Mouse (Mus musculus) neural tube, embryonic 15.5 days (tissue): ENCODE measurements around the gene Ilf3. TPM values are rescaled to one million over a fixed set of nuclear protein-coding genes. Genes with fewer than 3 reads are reported as not detected.

Source experiments
- ATAC-seq: fragments of 200-750 bp; cut with Nextera tagmentation; 2 replicates; pipeline ENCODE4 v1.8.0; 2017; ENCODE audit warnings: mild to moderate bottlenecking, moderate TSS enrichment, moderate library complexity; ENCODE audit not compliant: low FRiP score
- H3K27ac ChIP-seq: fragments of 300-500 bp; sonication (generic); replicated peaks from 2 replicates; pipeline ENCODE4 v1.5.1; 2015; ENCODE audit warnings: mild to moderate bottlenecking, inconsistent platforms
- H3K27me3 ChIP-seq: fragments of 300-500 bp; sonication (generic); replicated peaks from 2 replicates; pipeline ENCODE4 v1.6.1; 2015; ENCODE audit warnings: inconsistent platforms
- H3K36me3 ChIP-seq: fragments of 300-500 bp; sonication (generic); 2 replicates; pipeline ENCODE4 v1.6.1; 2015; ENCODE audit warnings: inconsistent platforms
- H3K4me1 ChIP-seq: fragments of 300-500 bp; sonication (generic); 2 replicates; pipeline ENCODE4 v1.6.1; 2015; ENCODE audit warnings: inconsistent platforms
- H3K4me2 ChIP-seq: fragments of 300-500 bp; sonication (generic); 2 replicates; pipeline ENCODE4 v1.6.1; 2015; ENCODE audit warnings: inconsistent platforms, mild to moderate bottlenecking, moderate library complexity
- H3K4me3 ChIP-seq: fragments of 300-500 bp; sonication (generic); replicated peaks from 2 replicates; pipeline ENCODE4 v1.5.1; 2015; ENCODE audit warnings: mild to moderate bottlenecking, inconsistent platforms
- H3K9ac ChIP-seq: fragments of 300-500 bp; sonication (generic); replicated peaks from 2 replicates; pipeline ENCODE4 v1.6.1; 2015; ENCODE audit warnings: mild to moderate bottlenecking, inconsistent platforms
- H3K9me3 ChIP-seq: fragments of 300-500 bp; sonication (generic); replicated peaks from 2 replicates; pipeline ENCODE4 v1.6.1; 2016; ENCODE audit warnings: inconsistent platforms
- WGBS: fragments of 180-500 bp; shearing (Covaris S2); methylation state at CpG from one replicate; pipeline ENCODE4 v1.1.7; 2015; ENCODE audit warnings: mixed read lengths; 5-methylcytosine and 5-hydroxymethylcytosine counted together
- polyA plus RNA-seq: library from polyadenylated mRNA; unstranded; fragments of >200 nt; fragmentation: Nextera tagmentation; extraction: Ambion mirVana; gene quantifications from 2 replicates; pipeline ENCODE4 v1.2.1, GENCODE M21; 2015

Gene Ilf3
- polyA plus RNA-seq, 1 experiment from 2014 or later, result 189 TPM

DNA sequence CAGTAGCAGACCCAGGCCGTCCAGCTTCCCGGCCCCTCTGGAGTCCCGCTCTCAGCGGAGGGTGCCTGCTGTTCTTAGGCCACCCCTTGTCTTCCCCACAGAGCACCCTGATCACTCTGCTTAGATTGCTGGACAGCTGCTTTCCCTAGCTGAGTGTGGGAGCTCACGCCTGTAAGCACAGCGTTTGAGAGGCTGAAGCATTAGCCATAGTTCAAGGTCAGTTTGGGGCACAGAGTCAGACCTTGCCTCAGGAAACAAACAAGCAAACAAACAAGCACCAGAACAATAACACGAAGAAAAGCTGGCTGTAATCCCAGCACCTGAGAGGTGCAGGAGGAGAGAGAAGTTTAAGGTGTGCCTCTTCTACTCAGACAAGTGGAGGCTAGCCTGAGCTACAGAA is 64.4 kb downstream of the Ilf3 start:
- 85% methylated on average over 7 of the region's 7 CpGs for WGBS
- no peaks in the 10 kb centered on the region for H3K27me3 ChIP-seq
- no peaks in the 10 kb centered on the region for H3K9me3 ChIP-seq
- H3K4me2 ChIP-seq, result no peak overlapping the region
- peaks cover 53% of the 10 kb centered on the region for H3K4me1 ChIP-seq
- no peak overlapping the region for H3K9ac ChIP-seq
- H3K36me3 ChIP-seq, result no peaks in the 10 kb centered on the region
- no peak overlapping the region for H3K4me3 ChIP-seq
- H3K27ac ChIP-seq, result no peak overlapping the region
- ATAC-seq, result no peak

DNA sequence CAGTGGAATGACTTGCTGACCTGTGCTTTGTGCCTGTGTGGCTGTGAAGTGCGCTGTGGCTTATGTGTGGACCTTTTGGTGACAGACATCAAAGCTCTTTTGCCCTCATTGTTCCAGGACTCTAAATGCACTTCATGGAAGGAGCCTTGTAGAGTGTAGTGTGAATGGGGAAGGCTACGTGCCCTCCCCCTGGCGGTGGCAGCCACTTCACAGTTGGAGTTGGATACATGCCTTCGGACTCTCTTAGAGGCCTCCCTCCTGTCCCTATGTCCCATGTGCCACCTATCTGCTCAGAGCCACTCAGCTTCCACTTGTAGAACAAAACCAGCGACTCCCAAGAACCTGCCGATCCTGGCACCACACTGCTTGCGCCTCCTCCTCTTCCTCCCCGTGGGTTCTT is 66.1 kb downstream of the Ilf3 start:
- no peak overlapping the region for H3K4me3 ChIP-seq
- no peak overlapping the region for H3K27ac ChIP-seq
- no peaks in the 10 kb centered on the region for H3K27me3 ChIP-seq
- H3K9me3 ChIP-seq, result no peaks in the 10 kb centered on the region
- no peaks in the 10 kb centered on the region for H3K36me3 ChIP-seq
- H3K4me1 ChIP-seq, result peaks cover 45% of the 10 kb centered on the region
- WGBS, result 82% methylated on average over 8 of the region's 8 CpGs
- H3K9ac ChIP-seq, result no peak overlapping the region
- ATAC-seq, result no peak
- H3K4me2 ChIP-seq, result no peak overlapping the region

DNA sequence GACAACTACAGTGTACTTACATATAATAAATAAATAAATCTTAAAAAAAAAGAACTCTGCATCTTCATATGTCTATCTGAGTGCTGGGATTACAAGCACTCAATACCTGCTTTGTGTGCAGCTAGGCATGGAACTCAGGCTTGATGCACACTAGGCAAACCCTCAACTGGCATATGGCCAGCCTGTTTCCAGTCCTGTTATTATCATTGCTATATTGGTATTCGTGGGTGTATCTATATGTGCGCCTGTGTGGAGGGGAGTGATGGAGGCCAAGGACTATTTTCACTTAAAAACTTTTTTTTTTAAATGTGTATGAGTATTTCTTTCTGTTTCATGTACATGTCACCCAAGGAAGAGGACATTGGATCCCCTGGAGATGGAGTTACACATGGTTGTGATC is 66.7 kb downstream of the Ilf3 start:
- Histone ChIP-seq H3K27ac (no peak overlapping the region), H3K9me3 (no peaks in the 10 kb centered on the region), H3K36me3 (no peaks in the 10 kb centered on the region), H3K9ac (no peak overlapping the region), H3K4me2 (no peak overlapping the region), H3K27me3 (no peaks in the 10 kb centered on the region), H3K4me1 (peaks cover 38% of the 10 kb centered on the region), H3K4me3 (no peak overlapping the region)
- ATAC-seq, result no peak
- WGBS, result 89% methylated on average over 2 of the region's 2 CpGs

DNA sequence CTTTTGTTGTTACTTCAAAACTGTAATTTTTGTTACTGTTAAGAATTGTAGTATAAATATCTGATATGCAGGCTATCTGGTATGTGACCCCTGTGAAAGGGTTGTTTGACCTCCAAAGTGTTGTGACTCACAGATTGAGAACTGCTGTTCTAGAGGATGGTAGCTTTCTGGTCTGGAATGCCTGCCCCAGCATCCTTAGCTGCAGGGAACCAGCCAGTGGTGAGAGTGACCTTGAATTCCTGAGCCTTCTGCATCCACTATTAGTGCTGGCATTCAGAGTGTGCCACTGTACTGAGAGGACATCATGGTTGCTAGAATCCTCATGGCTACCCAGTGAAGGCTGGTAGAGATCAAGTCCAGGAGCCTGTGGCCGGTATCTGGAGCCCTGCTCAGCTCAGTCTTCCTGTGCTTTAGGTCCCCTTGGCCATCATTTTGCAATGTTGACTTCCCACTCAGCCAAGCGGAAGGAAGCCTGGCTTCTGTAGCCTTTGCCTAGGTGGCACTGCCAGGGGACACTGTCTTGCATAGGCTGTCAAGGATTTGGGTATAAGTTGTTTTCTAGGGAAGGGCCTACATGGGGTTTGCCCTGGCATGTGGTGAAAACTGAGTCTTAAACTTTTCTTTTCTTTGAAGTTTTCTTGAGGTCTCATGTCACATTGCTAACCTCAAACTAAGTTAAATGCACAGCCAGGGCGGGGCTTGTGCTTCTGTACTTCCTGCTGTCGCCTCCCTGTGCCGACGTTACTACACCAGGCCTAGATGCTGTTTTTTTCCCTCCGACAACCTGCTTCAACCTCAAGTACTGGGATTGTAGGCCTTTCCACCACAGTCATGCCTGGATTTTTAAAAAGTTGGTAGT is 68.3 kb downstream of the Ilf3 start:
- 92% methylated on average over 7 of the region's 7 CpGs for WGBS
- ATAC-seq, result no peak
- no peak overlapping the region for H3K27ac ChIP-seq

DNA sequence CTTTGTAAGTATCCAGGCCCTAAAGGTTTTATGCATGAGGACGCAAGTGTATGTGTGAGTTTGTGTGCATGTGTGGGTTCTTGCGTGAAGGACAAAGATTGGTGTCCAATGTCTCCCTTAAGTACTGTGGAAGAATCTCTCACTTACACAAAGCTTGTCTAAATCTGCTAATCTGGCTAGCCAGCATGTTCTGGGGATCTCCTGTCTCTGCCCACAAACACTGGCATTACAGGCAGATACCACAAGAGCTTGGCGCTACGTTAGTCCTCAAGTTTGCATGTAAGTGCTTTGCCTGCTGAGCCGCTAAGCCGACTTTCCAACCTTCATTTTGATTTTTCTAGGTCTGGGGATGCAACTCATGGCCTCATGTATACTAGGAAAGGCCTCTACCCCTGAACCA is 69.9 kb downstream of the Ilf3 start:
- WGBS, result 94% methylated on average over 6 of the region's 6 CpGs
- Histone ChIP-seq H3K9me3 (no peaks in the 10 kb centered on the region), H3K4me2 (no peak overlapping the region), H3K27ac (no peak overlapping the region), H3K4me3 (no peak overlapping the region), H3K36me3 (no peaks in the 10 kb centered on the region), H3K27me3 (no peaks in the 10 kb centered on the region), H3K9ac (no peak overlapping the region), H3K4me1 (peaks cover 20% of the 10 kb centered on the region)
- ATAC-seq, result no peak

More for the DNA sequence above, 68.3 kb downstream of the Ilf3 start:
- no peak overlapping the region for H3K4me2 ChIP-seq
- no peak overlapping the region for H3K9ac ChIP-seq
- H3K27me3 ChIP-seq, result no peaks in the 10 kb centered on the region
- no peaks in the 10 kb centered on the region for H3K9me3 ChIP-seq
- no peaks in the 10 kb centered on the region for H3K36me3 ChIP-seq
- H3K4me3 ChIP-seq, result no peak overlapping the region
- H3K4me1 ChIP-seq, result peaks cover 22% of the 10 kb centered on the region

DNA sequence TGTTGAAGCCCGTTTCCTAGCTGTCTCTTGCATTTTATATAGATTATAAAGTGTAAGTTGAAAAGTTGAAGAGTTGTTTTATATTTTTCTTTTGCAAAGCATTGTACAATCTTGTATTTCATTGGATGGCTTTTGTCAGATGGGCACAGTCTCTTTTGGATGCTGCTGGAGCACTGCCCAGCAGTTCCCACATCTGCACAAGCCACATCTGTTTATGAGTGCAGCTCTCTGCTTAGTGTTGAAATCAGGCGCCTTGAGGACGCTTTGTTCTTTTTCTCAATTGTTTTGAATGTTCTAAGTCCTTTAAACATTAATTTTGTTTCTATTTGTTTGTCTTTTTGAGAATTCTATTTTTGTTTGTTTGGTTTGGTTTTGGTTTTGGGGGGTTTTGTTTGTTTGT is 70.5 kb downstream of the Ilf3 start:
- Histone ChIP-seq H3K4me2 (no peak overlapping the region), H3K9me3 (no peaks in the 10 kb centered on the region), H3K4me3 (no peak overlapping the region), H3K36me3 (no peaks in the 10 kb centered on the region), H3K9ac (no peak overlapping the region), H3K4me1 (peaks cover 20% of the 10 kb centered on the region), H3K27ac (no peak overlapping the region), H3K27me3 (no peaks in the 10 kb centered on the region)
- WGBS, result 59% methylated on average over 3 of the region's 3 CpGs
- ATAC-seq, result no peak

DNA sequence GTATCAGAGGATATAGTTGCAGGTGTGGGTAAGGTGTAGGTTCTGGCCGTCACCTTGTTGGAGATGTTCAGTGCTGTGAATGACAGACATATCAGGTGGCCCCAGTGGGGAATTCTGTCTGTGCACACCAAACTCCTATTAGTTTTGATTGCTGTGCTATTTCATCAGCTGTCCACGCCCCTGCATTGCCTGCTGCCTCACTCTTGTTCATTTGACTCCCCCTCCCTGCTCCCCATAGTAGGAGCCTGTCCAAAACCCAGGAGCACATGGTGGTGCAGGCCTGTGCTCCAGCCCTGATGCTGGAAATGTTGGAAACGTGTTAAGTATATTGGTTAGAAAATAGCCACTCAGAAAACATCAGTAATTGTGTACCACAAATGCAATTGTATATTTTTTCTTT is 71.8 kb downstream of the Ilf3 start:
- ATAC-seq, result no peak
- H3K4me1 ChIP-seq, result peaks cover 12% of the 10 kb centered on the region
- WGBS, result 81% methylated on average over 3 of the region's 3 CpGs
- H3K27ac ChIP-seq, result no peak overlapping the region
- H3K4me3 ChIP-seq, result no peak overlapping the region
- H3K36me3 ChIP-seq, result no peaks in the 10 kb centered on the region
- no peaks in the 10 kb centered on the region for H3K27me3 ChIP-seq
- H3K9ac ChIP-seq, result no peak overlapping the region
- no peak overlapping the region for H3K4me2 ChIP-seq
- H3K9me3 ChIP-seq, result no peaks in the 10 kb centered on the region

DNA sequence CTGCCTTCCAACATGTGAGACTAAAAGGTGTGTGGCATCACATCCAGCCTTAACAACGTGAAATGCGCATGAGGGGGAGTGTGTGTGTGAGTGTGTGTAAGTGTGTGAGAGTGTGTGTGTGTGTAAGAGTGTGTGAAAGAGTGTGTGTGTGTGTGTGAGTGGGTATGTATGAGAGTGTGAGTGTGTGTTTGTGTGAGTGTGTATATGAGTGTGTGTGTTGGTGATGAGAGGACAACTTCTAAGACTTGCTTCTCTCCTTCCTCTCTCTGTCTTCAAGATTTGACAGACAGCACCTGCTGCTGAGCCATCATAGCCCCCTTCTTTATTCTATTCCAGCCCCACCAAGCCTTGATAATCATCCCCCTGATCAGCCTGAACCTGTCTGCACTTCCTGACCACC is 72.2 kb downstream of the Ilf3 start:
- H3K9ac ChIP-seq, result no peak overlapping the region
- H3K27me3 ChIP-seq, result no peaks in the 10 kb centered on the region
- peaks cover 12% of the 10 kb centered on the region for H3K4me1 ChIP-seq
- H3K36me3 ChIP-seq, result 0 out of 2 replicates have a peak, but pooled peaks cover 3% of the 10 kb centered on the region
- 95% methylated on average over 2 of the region's 2 CpGs for WGBS
- no peak overlapping the region for H3K4me3 ChIP-seq
- ATAC-seq, result no peak
- H3K4me2 ChIP-seq, result no peak overlapping the region
- H3K9me3 ChIP-seq, result no peaks in the 10 kb centered on the region
- H3K27ac ChIP-seq, result no peak overlapping the region

DNA sequence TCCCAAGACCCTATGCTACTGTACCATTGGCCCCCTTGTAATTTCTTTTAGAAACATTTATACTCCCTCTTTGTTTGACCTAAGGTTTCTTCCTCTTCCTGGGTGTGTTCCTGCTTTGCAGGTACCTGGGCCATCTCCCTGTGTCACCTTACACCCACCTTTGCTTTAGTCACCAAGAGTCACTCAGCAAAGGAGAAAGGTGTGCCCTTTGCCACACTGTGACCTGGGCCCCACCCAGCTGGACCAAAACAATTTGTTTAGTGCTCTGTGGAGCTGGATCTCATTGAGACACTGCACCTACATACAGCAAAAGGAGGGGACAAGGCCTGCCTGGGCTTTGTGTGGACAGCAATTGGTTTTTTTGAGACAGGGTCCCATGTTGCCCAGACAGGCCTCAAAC is 72.7 kb downstream of the Ilf3 start:
- Histone ChIP-seq H3K9me3 (no peaks in the 10 kb centered on the region), H3K4me1 (peaks cover 12% of the 10 kb centered on the region), H3K36me3 (0 out of 2 replicates have a peak, but pooled peaks cover 3% of the 10 kb centered on the region), H3K4me3 (no peak overlapping the region), H3K9ac (no peak overlapping the region), H3K27ac (no peak overlapping the region), H3K4me2 (no peak overlapping the region), H3K27me3 (no peaks in the 10 kb centered on the region)
- ATAC-seq, result no peak

DNA sequence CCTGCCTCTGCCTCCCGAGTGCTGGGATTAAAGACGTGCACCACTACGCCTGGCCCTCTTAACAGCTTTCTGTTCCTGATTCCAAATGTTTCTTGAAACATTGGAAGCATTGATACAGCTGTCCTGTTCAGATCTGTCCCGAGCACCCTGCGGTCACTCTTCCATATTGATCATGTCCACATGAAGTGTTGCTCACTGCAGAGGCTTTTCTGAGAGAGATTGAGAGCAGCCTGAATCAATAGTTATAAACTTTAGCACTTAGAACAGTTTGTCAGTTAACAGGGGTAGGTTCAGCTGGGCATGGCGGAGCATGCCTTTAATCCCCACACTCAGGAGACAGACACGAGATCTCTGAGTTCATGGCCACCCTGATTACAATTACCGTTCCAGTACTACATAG is 76.2 kb downstream of the Ilf3 start:
- no peak overlapping the region for H3K4me3 ChIP-seq
- 94% methylated on average over 8 of the region's 8 CpGs for WGBS
- H3K4me1 ChIP-seq, result no peaks in the 10 kb centered on the region
- ATAC-seq, result no peak
- no peak overlapping the region for H3K27ac ChIP-seq
- H3K4me2 ChIP-seq, result no peak overlapping the region
- 0 out of 2 replicates have a peak, but pooled peaks cover 3% of the 10 kb centered on the region for H3K36me3 ChIP-seq
- no peak overlapping the region for H3K9ac ChIP-seq
- no peaks in the 10 kb centered on the region for H3K27me3 ChIP-seq
- no peaks in the 10 kb centered on the region for H3K9me3 ChIP-seq

DNA sequence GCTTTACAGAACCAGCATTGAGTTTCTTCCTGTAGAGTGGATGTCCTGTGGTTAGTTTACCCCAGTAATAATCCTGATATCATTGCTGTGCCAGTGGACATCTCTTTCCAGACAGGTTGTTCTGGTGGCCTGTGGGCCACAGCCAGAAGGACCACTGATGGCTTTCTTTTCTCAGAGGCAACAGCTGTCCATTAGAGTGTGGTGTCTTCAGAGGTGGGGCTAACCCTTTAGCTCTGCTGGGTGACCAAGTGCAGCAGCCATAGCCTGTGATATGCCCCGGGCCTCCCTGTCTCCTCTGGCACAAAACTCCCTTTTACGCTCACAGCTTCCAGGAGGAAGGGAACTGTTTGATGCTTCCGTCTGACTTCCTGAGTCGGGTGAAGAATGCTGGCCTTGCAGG is 76.9 kb downstream of the Ilf3 start:
- 93% methylated on average over 4 of the region's 4 CpGs for WGBS
- Histone ChIP-seq H3K36me3 (0 out of 2 replicates have a peak, but pooled peaks cover 3% of the 10 kb centered on the region), H3K27me3 (no peaks in the 10 kb centered on the region), H3K4me2 (no peak overlapping the region), H3K9me3 (no peaks in the 10 kb centered on the region), H3K9ac (no peak overlapping the region), H3K27ac (no peak overlapping the region), H3K4me3 (no peak overlapping the region), H3K4me1 (no peaks in the 10 kb centered on the region; the same call in 1 of the 2 replicates)
- no peak for ATAC-seq

DNA sequence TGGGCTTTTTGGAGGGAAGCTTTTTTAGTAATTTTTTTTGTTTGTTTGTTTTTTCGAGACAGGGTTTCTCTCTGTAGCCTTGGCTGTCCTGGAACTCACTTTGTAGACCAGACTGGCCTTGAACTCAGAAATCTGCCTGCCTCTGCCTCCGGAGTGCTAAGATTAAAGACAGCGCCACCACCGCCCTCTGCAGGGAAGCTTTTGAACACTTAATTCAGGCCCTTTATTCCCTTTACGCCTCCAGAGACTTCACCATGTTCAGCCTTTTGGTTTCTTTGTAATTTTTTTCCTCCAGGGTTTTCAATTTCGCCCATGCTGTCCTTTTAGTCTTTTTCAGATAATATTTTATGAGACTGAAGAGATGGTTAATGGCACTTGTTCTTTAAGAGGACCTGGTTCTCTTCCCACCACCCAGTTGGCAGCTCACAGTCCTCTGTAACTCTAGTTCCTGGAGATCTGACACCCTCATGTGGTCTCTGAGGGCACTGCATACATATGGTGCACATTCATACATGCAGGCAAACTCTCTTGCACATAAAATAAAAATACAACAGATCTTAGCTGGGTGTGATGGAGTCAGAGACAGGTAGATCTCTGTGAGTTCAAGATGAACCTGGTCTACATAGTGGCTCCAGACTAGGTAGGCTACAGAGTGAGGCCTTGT is 77.5 kb downstream of the Ilf3 start:
- Histone ChIP-seq H3K4me2 (no peak overlapping the region), H3K4me1 (no peaks in the 10 kb centered on the region; the same call in 1 of the 2 replicates), H3K9me3 (no peaks in the 10 kb centered on the region), H3K36me3 (0 out of 2 replicates have a peak, but pooled peaks cover 3% of the 10 kb centered on the region), H3K9ac (no peak overlapping the region), H3K27ac (no peak overlapping the region), H3K27me3 (no peaks in the 10 kb centered on the region), H3K4me3 (no peak overlapping the region)
- no peak for ATAC-seq
- WGBS, result 96% methylated on average over 6 of the region's 6 CpGs
